Mouse (Mus musculus): ENCODE measurements at regions not wholly inside any gene's neighbourhood (a gene's known extent, or its start where the extent isn't known, plus 50 kb on each side); places are given as distances from the start of the nearest gene placed in this dataset.

GRCm38 (mm10) chr6:103859787-103860186 is 349.4 kb downstream of the Chl1 start:
- Histone ChIP-seq H3K4me2 (replicated peaks; ENCODE audit: low read depth, low read length) (no peak overlapping the region), H3K36me3 (ENCODE audit: insufficient read depth, low read length) (no peaks in the 10 kb centered on the region), H3K9ac (replicated peaks; ENCODE audit: low read length) (no peak overlapping the region), H3K27me3 (ENCODE audit: insufficient read depth, low read length) (no peaks in the 10 kb centered on the region), H3K4me1 (ENCODE audit: insufficient read depth, low read length) (no peaks in the 10 kb centered on the region), H3K9me3 (ENCODE audit: low read length) (no peaks in the 10 kb centered on the region), H3K4me3 (ENCODE audit: low read length) (no peak overlapping the region), H3K27ac (ENCODE audit: low read length) (no peak overlapping the region)
- ATAC-seq (ENCODE audit: low FRiP score, low TSS enrichment), result no peak; the same call in 1 of the 2 replicates

- Histone ChIP-seq H3K9me3 (ENCODE audit: low read length) (no peaks in the 10 kb centered on the region), H3K9ac (replicated peaks; ENCODE audit: low read length) (no peak overlapping the region), H3K4me2 (replicated peaks; ENCODE audit: low read depth, low read length) (no peak overlapping the region), H3K27me3 (ENCODE audit: insufficient read depth, low read length) (no peaks in the 10 kb centered on the region), H3K4me3 (ENCODE audit: low read length) (no peak overlapping the region), H3K27ac (ENCODE audit: low read length) (no peak overlapping the region), H3K36me3 (ENCODE audit: insufficient read depth, low read length) (no peaks in the 10 kb centered on the region), H3K4me1 (ENCODE audit: insufficient read depth, low read length) (no peaks in the 10 kb centered on the region)
- 80% methylated on average over 3 of the region's 3 CpGs for WGBS
- ATAC-seq (ENCODE audit: low FRiP score, low TSS enrichment), result no peak
Measured at GRCm38 (mm10) chr6:103893455-103893854, 383.1 kb downstream of the Chl1 start.

GRCm38 (mm10) chr6:103924504-103924903 is 414.1 kb downstream of the Chl1 start:
- H3K27ac ChIP-seq (ENCODE audit: low read length), result no peak overlapping the region
- no peak overlapping the region for H3K9ac ChIP-seq (replicated peaks; ENCODE audit: low read length)
- ATAC-seq (ENCODE audit: low FRiP score, low TSS enrichment), result no peak
- H3K36me3 ChIP-seq (ENCODE audit: insufficient read depth, low read length), result no peaks in the 10 kb centered on the region
- no peaks in the 10 kb centered on the region for H3K9me3 ChIP-seq (ENCODE audit: low read length)
- no peak overlapping the region for H3K4me2 ChIP-seq (replicated peaks; ENCODE audit: low read depth, low read length)
- no peaks in the 10 kb centered on the region for H3K4me1 ChIP-seq (ENCODE audit: insufficient read depth, low read length)
- 84% methylated on average over 1 of the region's 1 CpGs for WGBS
- H3K4me3 ChIP-seq (ENCODE audit: low read length), result no peak overlapping the region
- no peaks in the 10 kb centered on the region for H3K27me3 ChIP-seq (ENCODE audit: insufficient read depth, low read length)

- H3K9me3 ChIP-seq (ENCODE audit: low read length), result no peaks in the 10 kb centered on the region
- no peak overlapping the region for H3K4me2 ChIP-seq (replicated peaks; ENCODE audit: low read depth, low read length)
- ATAC-seq (ENCODE audit: low FRiP score, low TSS enrichment), result no peak
- no peak overlapping the region for H3K4me3 ChIP-seq (ENCODE audit: low read length)
- H3K27me3 ChIP-seq (ENCODE audit: insufficient read depth, low read length), result no peaks in the 10 kb centered on the region
- no peaks in the 10 kb centered on the region for H3K36me3 ChIP-seq (ENCODE audit: insufficient read depth, low read length)
- no peak overlapping the region for H3K27ac ChIP-seq (ENCODE audit: low read length)
- H3K9ac ChIP-seq (replicated peaks; ENCODE audit: low read length), result no peak overlapping the region
- no peaks in the 10 kb centered on the region for H3K4me1 ChIP-seq (ENCODE audit: insufficient read depth, low read length)
- WGBS, result 74% methylated on average over 3 of the region's 3 CpGs
Measured at GRCm38 (mm10) chr6:103927094-103927493, 416.7 kb downstream of the Chl1 start.

- no peaks in the 10 kb centered on the region for H3K27me3 ChIP-seq (ENCODE audit: insufficient read depth, low read length)
- H3K27ac ChIP-seq (ENCODE audit: low read length), result no peak overlapping the region
- no peaks in the 10 kb centered on the region for H3K36me3 ChIP-seq (ENCODE audit: insufficient read depth, low read length)
- H3K9me3 ChIP-seq (ENCODE audit: low read length), result no peaks in the 10 kb centered on the region
- H3K4me3 ChIP-seq (ENCODE audit: low read length), result no peak overlapping the region
- no peaks in the 10 kb centered on the region for H3K4me1 ChIP-seq (ENCODE audit: insufficient read depth, low read length)
- ATAC-seq (ENCODE audit: low FRiP score, low TSS enrichment), result peak; percentile 51; the same call in 1 of the 2 replicates
- no peak overlapping the region for H3K4me2 ChIP-seq (replicated peaks; ENCODE audit: low read depth, low read length)
- no peak overlapping the region for H3K9ac ChIP-seq (replicated peaks; ENCODE audit: low read length)
- whole genome bisulfite sequencing, result 48% methylated on average over 5 of the region's 5 CpGs
Measured at GRCm38 (mm10) chr6:103940345-103940744, 430.0 kb downstream of the Chl1 start.

- no peak overlapping the region for H3K4me3 ChIP-seq (ENCODE audit: low read length)
- 70% methylated on average over 2 of the region's 2 CpGs for WGBS
- H3K9ac ChIP-seq (replicated peaks; ENCODE audit: low read length), result no peak overlapping the region
- H3K4me1 ChIP-seq (ENCODE audit: insufficient read depth, low read length), result no peaks in the 10 kb centered on the region
- H3K27ac ChIP-seq (ENCODE audit: low read length), result no peak overlapping the region
- no peak for ATAC-seq (ENCODE audit: low FRiP score, low TSS enrichment)
- H3K9me3 ChIP-seq (ENCODE audit: low read length), result no peaks in the 10 kb centered on the region
- no peaks in the 10 kb centered on the region for H3K36me3 ChIP-seq (ENCODE audit: insufficient read depth, low read length)
- H3K27me3 ChIP-seq (ENCODE audit: insufficient read depth, low read length), result no peaks in the 10 kb centered on the region
- H3K4me2 ChIP-seq (replicated peaks; ENCODE audit: low read depth, low read length), result no peak overlapping the region
Measured at GRCm38 (mm10) chr6:103944361-103944760, 434.0 kb downstream of the Chl1 start.

GRCm38 (mm10) chr6:103947474-103947873 is 437.1 kb downstream of the Chl1 start:
- Histone ChIP-seq H3K27me3 (ENCODE audit: insufficient read depth, low read length) (no peaks in the 10 kb centered on the region), H3K36me3 (ENCODE audit: insufficient read depth, low read length) (no peaks in the 10 kb centered on the region), H3K4me1 (ENCODE audit: insufficient read depth, low read length) (no peaks in the 10 kb centered on the region), H3K9me3 (ENCODE audit: low read length) (no peaks in the 10 kb centered on the region), H3K27ac (ENCODE audit: low read length) (no peak overlapping the region), H3K4me2 (replicated peaks; ENCODE audit: low read depth, low read length) (no peak overlapping the region), H3K9ac (replicated peaks; ENCODE audit: low read length) (no peak overlapping the region), H3K4me3 (ENCODE audit: low read length) (no peak overlapping the region)
- no peak for ATAC-seq (ENCODE audit: low FRiP score, low TSS enrichment)
- WGBS, result 80% methylated on average over 3 of the region's 3 CpGs

GRCm38 (mm10) chr6:103953134-103953771 is 442.9 kb downstream of the Chl1 start:
- no peak overlapping the region for H3K4me2 ChIP-seq (replicated peaks; ENCODE audit: low read depth, low read length)
- H3K36me3 ChIP-seq (ENCODE audit: insufficient read depth, low read length), result no peaks in the 10 kb centered on the region
- H3K9me3 ChIP-seq (ENCODE audit: low read length), result no peaks in the 10 kb centered on the region
- ATAC-seq (ENCODE audit: low FRiP score, low TSS enrichment), result no peak
- H3K4me1 ChIP-seq (ENCODE audit: insufficient read depth, low read length), result no peaks in the 10 kb centered on the region
- H3K4me3 ChIP-seq (ENCODE audit: low read length), result no peak overlapping the region
- H3K27ac ChIP-seq (ENCODE audit: low read length), result no peak overlapping the region
- WGBS, result 71% methylated on average over 1 of the region's 1 CpGs
- no peaks in the 10 kb centered on the region for H3K27me3 ChIP-seq (ENCODE audit: insufficient read depth, low read length)
- no peak overlapping the region for H3K9ac ChIP-seq (replicated peaks; ENCODE audit: low read length)

- Histone ChIP-seq H3K4me3 (ENCODE audit: low read length) (no peak overlapping the region), H3K36me3 (ENCODE audit: insufficient read depth, low read length) (no peaks in the 10 kb centered on the region), H3K4me1 (ENCODE audit: insufficient read depth, low read length) (no peaks in the 10 kb centered on the region), H3K27me3 (ENCODE audit: insufficient read depth, low read length) (no peaks in the 10 kb centered on the region), H3K9me3 (ENCODE audit: low read length) (no peaks in the 10 kb centered on the region), H3K27ac (ENCODE audit: low read length) (no peak overlapping the region), H3K4me2 (replicated peaks; ENCODE audit: low read depth, low read length) (no peak overlapping the region), H3K9ac (replicated peaks; ENCODE audit: low read length) (no peak overlapping the region)
- WGBS, result 82% methylated on average over 2 of the region's 2 CpGs
- ATAC-seq (ENCODE audit: low FRiP score, low TSS enrichment), result no peak
Measured at GRCm38 (mm10) chr6:103959002-103959401, 448.6 kb downstream of the Chl1 start.

GRCm38 (mm10) chr6:103967811-103968420 is 457.5 kb downstream of the Chl1 start:
- ATAC-seq (ENCODE audit: low FRiP score, low TSS enrichment), result peak; percentile 65; the same call in 1 of the 2 replicates
- H3K4me1 ChIP-seq (ENCODE audit: insufficient read depth, low read length), result no peaks in the 10 kb centered on the region
- no peak overlapping the region for H3K4me3 ChIP-seq (ENCODE audit: low read length)
- 64% methylated on average over 1 of the region's 1 CpGs for WGBS
- H3K9ac ChIP-seq (replicated peaks; ENCODE audit: low read length), result no peak overlapping the region
- H3K9me3 ChIP-seq (ENCODE audit: low read length), result no peaks in the 10 kb centered on the region
- H3K4me2 ChIP-seq (replicated peaks; ENCODE audit: low read depth, low read length), result no peak overlapping the region
- no peaks in the 10 kb centered on the region for H3K36me3 ChIP-seq (ENCODE audit: insufficient read depth, low read length)
- no peak overlapping the region for H3K27ac ChIP-seq (ENCODE audit: low read length)
- no peaks in the 10 kb centered on the region for H3K27me3 ChIP-seq (ENCODE audit: insufficient read depth, low read length)

Measured in kidney, embryonic 16.5 days (tissue).